9 mouse cellular contexts compared by ENCODE assay signal in genomic region chr9:45546024-45546638, GRCm38 (mm10).
DNase-seq lines count a peak whose midpoint lies in the region; ATAC-seq lines count a peak whose summit lies in the region.
"Had no signal": no experiment of that assay in that cellular context is flagged by ENCODE, and none has a peak within 500 bp of the region (broad histone marks: within the 10 kb centered on the region; RNA-seq: fewer than 3 reads in every experiment).

No protein-coding gene starts in this region.

- DNase-seq in cerebellum, adult 9-10 months: peak; percentile 42
- DNase-seq in lung, postnatal 10 days: peak; percentile 6
- no peak for DNase-seq in lung, adult 18-20 months
- DNase-seq in layer of hippocampus, adult 11-12 months (ENCODE audit: low spot score): peak; percentile 79
- DNase-seq in retina, postnatal 7 days (ENCODE audit: low read depth, low spot score): peak; percentile 97
- no peak for DNase-seq in natural killer cell, adult 2 months (ENCODE audit: low spot score in 2 of 2)
- DNase-seq: thymus, postnatal 25 days had no signal

- no peak for ATAC-seq in cerebellum, adult (ENCODE audit: insufficient number of reproducible peaks, low FRiP score, low TSS enrichment)
- ATAC-seq in activated CD4-positive, CD25-positive, alpha-beta regulatory T cell, adult 4 months: no peak

Comparison
In these comparisons a context has a peak if more than half of its experiments do, and no peak if none do; other contexts are left out.
1. DNase-seq: peak in cerebellum, adult 9-10 months (single experiment), lung, postnatal 10 days (single experiment), layer of hippocampus, adult 11-12 months (single experiment) and retina, postnatal 7 days (single experiment); none in lung, adult 18-20 months (0 of 2) and natural killer cell, adult 2 months (0 of 2).